Mouse (Mus musculus): ENCODE measurements around the gene Rpl26. TPM values are rescaled to one million over a fixed set of nuclear protein-coding genes. Genes with fewer than 3 reads are reported as not detected.
A peak's percentile ranks its signal among the peaks of the same experiment; 100 is the strongest.

Rpl26 gene
- polyA plus RNA-seq (2012; rRNA removed): 3,701 and 3,960 TPM in 2 replicates

DNA sequence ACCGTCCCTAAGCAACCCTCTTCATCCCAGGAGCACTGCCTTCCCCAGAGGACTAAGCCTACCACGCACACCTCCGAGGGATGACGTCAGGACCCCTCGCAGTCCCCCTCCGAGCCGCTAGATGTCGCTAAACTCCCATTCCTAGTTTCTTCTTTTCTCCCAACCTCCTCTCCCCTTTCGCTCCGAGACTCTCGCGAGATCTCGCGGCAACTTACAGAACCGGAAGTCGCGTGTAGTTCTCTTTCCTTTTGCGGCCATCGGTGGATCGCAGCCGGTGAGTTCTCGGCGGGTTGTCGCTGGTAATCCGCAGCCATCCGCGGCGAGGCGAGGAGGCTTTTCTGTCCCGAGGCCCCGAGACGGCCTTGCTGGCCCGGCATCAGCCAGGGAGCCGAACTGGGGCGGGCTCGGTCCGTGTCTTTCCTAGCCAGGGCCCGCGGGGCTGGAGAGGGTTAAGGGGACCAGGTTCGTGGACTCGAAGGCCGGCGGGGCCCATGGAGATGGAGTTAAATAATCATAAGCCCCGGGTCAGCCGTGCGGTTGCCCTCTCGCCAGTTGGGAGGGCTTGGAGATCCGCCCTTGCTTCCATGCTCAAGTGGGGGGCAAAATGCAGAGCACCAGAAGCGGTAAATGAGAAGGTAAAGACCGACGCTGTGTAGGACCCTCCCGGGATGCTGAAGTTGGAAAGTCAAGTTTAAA lies at the start of gene Rpl26:
TSS of gene Rpl26 (plus strand) at position 233 of the 696 bp plus-strand sequence.
- peak; percentile 91 for DNase-seq (ENCODE audit: low spot score)

DNA sequence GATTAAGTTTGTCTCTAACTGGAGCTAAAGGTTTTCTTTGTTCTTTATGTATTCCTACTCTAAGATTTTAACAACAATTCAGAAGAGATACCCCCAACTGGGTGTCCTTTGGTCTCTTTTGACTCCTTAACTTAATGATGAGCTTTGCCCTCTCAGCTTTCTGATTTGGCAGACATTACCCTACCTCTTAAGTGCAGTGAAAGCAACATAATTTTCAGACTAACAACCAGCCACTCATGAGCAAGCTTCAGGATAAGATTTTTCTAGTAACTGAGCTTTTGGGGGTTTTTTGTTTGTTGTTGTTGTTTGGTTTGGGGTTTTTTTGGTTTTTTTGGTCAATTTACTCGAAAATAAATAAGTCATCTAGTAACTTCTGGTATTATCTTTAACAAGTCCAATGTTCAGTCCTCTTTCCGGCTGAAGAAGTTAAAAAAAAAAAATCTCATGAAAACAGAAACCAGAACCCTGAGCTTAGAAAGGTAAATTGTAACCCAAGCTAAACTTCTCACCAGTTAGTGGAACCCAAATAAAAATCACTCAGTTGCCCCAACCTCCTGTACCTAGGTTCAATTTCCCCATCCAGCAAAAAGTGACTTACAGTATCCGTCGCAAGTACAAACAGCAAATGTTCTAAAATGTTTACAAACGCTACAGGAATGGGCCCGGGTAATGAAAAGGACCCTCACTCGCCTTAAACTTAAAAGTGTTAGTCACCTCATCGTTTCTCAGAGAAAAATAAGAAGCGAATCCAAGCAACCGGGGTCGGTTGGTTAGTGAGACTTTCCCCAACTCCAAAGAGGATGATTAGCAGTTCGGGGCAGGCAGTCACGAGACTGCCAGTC lies 49.5 kb upstream of the Rpl26 start:
- no peak for DNase-seq (ENCODE audit: low spot score)

DNA sequence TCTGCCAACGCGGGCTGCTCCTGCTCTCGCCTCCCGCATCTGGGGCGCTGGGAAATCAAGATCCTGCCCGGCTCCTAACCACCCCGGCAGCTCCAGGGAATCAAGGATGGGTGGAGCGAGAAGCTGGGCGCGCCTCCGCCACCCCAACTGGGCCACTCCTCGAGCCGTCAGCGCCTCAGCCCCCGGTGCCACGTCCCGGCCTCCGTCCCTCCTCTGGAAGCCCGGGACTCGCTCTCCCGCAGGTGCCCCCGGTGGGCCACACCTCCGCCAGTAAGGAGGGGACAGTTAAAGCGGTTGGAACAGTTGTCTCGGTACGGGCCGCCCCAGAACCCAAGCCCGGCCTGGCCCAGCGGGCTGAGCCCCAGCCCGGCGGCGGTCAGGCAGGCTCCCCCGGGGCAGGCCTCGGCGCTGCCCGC lies 48.9 kb upstream of the Rpl26 start:
- peak; percentile 84 for DNase-seq (ENCODE audit: low spot score)

DNA sequence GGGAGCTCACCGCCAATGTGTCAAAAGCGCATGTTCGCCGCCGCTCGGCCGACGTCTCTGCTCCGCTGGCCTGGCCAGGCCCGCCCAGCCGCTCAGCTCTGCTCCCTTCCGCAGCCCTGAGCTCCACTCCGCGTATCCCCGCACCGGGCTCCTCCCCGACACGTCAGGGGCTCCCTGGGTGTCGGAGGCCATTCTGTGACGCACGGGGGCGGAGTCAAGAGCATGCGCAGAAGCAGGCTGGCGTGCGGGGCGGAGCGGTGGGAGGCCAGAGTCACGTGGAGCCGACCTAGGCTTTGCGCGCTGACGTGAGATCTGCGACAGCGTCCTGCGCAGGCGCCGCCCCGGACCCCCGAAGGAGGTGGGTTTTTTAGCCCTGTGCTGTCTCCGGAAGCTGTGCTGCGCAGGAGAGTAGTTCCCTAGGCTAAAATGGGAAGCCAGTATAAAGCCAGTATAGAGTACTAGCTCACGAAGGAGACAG lies 48.4 kb upstream of the Rpl26 start:
- DNase-seq (ENCODE audit: low spot score): peak; percentile 99

DNA sequence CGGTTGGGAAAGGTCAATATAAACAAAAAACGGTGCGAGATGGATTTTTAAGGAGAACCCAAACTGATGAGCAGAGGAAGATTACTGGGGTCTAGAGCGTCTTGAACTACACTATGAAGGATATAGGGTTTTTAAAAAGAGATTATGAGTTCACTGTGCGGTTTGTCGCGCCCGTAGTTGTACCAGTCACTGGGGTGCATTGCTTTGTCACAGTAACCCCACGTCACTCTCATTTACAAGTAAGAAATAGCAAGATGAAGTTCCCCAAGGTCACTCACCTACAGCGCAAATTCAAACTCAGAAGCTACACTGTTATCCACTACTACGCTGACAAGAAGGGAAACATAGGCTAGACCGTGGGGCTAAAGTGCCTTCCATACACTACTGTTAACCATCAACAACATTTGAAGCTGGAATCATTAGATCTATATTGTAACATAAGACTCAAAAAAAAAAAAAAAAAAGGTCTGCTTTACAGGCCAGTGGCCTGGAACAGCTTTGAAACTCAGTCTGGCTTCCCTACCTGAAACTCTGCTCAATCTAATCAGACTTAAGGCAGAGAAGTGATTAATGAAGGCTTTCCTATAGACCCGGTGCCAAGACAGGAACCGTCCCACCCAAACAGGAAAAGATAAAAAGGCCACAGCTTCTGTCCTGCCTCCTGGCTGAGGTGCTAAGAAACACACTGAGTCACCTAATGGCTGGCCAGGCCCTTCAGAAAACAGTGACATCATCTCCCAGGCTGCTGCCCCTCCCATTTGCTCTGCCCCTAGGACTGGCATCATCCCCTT lies 47.6 kb upstream of the Rpl26 start:
- no peak for DNase-seq (ENCODE audit: low spot score)

DNA sequence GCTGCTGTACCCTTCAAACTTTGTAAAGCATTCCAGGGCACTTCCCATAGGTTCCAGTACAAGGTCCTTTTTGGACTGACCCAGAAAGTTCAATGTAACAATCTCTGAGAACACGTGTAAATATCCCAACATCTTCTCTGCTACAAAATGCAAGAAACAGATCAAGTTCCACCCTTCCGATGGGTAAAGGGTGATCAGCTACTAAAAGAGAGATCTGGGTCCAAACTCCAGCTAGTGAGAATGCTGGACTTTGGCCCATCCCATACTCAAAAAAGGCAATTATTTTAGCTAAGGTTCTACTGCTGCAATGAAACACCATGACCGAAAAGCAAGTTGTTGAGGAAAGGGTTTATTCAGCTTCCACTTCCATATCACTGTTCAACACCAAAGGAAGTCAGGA lies 46.8 kb upstream of the Rpl26 start:
- DNase-seq (ENCODE audit: low spot score): no peak

DNA sequence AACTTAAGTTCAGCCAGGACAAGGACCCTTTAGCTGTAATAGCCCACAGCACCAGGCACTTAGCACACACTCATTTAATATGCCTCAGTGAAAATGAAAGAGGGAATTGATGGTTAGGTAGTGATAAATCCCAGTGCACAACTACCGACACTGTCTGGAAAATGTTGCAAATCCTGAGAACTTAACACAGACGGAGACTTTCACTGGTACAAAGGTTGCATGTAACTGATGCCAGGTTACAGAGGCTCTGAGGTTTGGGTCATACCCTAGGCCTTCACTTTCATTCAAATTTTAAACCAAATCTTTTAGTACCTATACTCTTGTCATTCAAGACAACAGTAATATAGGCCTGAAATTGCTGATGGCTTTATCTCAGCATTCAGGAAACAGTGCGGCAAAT lies 44.1 kb upstream of the Rpl26 start:
- DNase-seq (ENCODE audit: low spot score): no peak

DNA sequence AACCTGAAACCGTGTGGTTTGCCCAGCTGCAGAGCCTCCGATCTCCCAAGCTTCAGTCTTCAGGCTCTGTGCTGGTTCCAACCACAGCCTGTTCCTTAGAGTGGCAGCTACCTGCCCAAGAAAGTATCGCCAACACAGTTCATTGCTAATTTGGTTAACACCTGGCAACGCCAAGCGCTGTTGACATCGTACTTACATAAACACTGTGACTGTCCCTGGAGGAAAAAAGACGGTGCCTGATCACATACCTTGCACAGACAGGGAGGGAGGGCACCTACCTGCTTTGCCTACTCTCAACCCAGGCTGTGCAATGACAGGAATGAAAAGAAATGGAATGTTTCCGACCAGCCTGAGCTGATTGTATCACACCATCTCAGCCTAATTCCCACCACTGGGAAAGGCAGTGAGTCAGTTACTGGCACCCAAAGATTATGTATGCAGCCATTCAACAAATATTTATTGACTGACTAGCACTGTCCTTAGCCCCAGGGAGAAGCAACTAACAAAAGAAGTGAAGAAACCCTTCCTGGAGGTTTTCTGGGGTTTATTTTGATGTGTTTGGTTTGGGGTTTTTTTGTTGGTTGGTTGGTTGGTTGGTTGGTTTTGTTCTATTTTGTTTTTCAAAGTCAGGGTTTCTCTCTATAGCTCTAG lies 41.3 kb upstream of the Rpl26 start:
- no peak for DNase-seq (ENCODE audit: low spot score)

DNA sequence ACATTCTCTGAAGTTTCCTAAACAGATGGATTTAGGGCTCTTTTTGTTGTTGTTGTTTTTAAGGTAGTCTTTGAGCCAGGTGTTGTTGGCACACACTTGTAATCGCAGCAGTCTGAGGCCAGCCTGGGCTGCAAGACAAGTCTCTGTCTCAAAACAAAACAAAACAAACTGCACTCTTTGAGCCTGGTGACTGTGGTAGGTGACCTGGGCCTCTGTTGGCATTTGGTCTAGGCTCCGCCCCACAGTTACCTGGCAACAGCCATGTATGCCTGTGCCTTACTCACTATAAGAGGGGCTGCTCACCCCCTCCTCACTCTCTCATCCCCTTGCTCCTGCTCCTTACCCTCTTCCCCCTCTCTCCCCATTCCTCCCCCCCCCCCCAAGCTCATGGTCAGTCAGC lies 39.1 kb upstream of the Rpl26 start:
- no peak for DNase-seq (ENCODE audit: low spot score)

DNA sequence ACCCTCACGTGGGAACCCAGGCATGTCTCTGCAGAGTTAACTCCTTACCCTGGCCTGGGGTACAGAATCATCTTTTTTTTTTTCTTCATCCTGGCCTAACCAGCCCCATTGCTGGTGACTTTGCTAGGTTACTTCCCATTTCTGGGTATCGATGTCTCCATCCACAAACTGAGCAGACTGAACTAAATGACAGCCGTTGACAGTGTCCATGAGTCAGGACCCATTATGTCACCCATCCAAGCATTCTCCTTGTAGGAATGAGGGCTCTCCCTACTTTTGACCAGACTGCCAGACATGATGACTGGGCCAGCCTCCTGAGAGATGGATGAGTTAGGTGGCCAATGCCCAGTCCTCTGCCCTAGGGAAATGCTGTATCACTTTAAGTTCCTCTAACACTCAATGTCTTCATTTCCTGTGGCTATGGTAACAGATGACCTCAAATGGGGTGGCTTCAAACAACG lies 37.7 kb upstream of the Rpl26 start:
- DNase-seq (ENCODE audit: low spot score): no peak

DNA sequence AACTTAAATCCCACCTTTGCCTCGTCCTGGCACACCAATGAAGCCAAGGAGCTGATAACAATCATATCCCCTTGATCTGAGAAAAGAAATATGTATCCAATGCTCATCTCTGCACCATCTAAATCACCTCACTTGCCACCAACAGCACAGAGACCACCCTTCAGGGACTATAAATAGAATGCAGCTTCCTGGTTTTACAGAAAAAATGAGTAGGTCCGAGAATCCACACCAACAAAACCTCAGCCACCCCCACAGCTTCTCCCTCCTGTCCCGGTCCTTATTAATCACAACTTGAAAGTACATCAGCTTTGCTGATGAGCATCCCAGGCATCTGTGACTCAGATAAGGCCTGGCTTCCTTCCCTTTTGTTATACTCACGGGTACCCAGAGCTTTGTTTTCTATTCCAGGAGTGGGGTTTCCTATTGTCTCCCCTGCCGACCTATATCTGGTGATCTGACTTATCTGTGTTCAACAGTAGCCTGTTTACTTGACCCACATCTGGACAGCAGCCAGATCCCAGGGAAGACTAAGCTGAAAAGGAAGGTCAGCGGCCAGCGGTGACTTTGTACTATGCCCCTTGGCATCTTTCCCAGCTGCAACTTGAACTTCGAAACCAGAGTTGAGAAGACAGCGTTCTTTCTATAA lies 36.7 kb upstream of the Rpl26 start:
- DNase-seq (ENCODE audit: low spot score): no peak

DNA sequence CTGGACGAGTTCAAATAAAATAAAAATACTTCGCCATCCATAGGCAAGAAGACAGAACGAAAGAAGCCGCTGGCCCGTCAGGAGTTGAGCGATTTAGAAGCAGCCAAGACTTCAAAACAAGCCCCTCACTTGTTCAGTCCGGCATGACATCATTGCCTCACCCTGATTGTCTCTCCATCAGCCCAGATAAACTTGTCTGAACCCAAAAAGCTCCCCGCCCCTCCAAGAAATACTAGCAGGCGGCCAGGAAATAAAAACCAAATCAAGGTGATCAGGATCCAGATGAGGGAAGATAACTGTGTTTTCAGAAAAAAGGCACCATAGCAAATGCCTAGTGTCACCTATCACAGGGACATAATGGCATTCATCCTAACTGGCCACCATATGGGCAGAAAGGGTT lies 30.1 kb upstream of the Rpl26 start:
- DNase-seq (ENCODE audit: low spot score): no peak

DNA sequence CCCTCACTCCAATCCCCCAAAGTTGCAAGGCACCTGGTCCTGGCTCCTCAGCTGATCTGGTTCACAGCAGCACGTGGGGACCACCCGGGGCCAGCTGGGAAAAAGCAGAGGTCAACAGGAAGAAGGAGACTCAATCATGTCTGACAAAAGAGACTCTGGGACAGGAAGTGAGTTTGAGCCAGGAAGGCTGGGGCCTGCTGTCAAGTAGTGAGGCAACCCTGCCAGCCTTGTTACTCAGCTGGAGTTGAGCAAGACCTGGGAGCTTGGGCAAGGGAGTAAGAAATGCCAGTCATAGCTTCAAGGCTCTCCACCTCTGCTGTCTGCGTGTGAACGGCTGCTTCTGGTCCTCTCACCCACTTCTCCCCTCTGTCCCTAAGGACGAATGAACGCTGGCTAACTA lies 29.6 kb upstream of the Rpl26 start, which contains the start of gene Ndel1:
TSS of gene Ndel1 (minus strand) at position 111 of the 400 bp plus-strand sequence.
- DNase-seq (ENCODE audit: low spot score): no peak

DNA sequence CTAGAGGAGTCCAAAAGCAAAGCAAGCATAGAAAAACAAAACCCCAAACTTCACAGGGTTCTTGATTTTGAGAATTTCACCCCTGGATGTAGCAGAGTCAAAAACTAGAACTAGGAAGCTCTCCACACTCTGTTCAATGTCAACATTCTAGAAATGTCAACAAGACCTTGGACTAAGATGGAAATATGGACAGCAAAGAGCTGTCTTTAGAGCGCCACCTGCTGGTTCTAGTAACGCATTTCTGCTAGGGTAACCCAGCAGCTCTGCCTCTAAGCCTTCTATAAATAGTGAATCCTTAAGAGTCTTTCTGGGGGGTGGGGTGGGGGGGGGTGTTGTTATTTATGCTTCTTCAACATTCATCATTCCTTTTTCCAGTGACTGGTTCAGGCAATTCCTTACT lies 26.5 kb upstream of the Rpl26 start:
- no peak for DNase-seq (ENCODE audit: low spot score)

DNA sequence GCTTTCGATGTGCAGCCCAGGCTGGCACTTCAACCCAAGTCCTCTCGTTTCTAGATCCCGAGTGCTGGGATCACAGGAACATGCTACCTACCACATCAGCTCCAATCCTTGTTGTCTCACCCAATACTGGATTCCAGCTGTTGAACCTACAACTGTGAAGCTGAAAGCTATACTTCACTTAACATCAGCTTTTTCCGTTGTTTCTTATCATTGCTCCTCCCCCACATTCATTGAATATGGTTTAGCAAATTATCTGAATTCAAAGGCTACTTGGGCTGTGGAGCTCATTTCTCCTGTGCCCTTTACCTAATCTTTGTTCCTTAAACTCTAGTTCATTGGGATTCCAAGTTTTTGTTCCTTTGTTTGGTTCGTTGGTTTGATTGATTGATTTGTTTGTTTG lies 22.6 kb upstream of the Rpl26 start:
- DNase-seq (ENCODE audit: low spot score): no peak

DNA sequence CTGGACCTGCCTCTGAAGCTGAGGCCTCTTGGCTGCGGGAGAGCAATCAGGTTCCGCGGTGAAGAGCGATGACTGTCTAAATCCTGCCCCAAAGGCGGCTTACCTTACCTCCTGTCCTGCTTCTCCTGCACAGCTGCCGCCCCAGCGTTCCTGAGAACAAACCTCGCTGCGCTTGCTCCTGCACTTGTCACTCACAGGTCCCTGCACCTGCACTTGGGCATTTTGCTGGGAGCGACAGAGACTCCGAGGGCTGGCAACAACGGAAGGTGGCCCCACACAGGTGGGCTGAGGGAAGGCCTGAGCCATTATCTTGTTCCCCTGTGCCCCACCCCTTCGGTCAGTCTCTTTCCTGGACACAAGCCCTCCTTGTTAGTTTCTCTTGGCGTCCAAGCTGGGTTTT lies 19.3 kb upstream of the Rpl26 start:
- DNase-seq (ENCODE audit: low spot score): no peak

DNA sequence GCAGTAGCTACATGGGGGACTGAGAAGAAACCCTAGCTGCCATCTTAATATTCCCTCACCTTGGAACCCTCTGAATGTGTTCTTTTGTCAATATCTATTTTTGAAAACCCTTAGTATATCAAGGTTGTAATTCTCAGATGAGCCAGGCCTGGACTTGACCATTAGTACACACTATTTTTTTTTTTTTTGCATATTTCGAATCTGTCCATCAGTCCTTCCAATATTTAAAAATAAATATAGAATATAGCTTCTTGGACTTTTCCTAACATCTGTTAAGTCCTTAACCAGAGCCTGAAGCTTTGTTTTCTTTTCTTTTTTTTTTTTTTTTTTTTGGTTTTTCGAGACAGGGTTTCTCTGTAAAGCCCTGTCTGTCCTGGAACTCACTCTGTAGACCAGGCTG lies 17.5 kb upstream of the Rpl26 start:
- DNase-seq (ENCODE audit: low spot score): no peak

DNA sequence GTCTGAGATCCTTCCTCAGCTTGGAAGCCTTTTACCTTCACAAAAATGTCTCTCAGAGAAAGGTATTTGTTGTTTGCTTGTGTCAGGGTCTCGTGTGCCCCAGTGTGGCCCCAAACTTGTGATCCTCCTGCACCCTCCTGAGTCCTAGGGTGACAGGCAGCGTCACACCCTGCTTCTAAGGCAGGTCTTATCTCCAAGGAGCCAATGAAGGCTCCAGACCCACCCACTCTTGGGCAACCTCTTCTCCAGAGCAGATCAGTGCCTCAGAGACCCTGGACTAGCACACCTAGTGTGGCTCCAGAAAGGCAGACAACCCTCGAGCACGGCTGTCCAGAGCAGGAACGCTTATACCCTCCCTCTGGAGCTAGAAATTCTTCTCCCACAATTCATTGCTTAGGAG lies 17.0 kb upstream of the Rpl26 start:
- DNase-seq (ENCODE audit: low spot score): no peak

DNA sequence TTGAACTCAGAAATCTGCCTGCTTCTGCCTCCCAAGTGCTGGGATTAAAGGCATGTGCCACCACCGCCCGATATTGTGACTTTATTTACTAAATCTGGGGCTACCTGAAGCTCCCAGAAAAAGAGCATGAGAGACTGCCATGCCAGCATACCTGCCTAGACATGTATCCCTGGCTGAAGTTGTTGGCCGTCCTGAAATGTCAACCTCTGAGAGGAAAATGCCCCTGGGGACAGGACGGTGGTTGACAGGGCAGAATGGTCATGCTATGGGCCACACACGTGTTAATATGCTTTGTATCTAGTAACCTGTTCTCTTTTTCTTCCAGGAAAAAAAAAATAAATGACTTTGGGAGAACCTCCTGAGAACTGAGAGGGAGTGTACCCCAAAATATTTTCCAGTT lies 15.3 kb upstream of the Rpl26 start:
- no peak for DNase-seq (ENCODE audit: low spot score)

DNA sequence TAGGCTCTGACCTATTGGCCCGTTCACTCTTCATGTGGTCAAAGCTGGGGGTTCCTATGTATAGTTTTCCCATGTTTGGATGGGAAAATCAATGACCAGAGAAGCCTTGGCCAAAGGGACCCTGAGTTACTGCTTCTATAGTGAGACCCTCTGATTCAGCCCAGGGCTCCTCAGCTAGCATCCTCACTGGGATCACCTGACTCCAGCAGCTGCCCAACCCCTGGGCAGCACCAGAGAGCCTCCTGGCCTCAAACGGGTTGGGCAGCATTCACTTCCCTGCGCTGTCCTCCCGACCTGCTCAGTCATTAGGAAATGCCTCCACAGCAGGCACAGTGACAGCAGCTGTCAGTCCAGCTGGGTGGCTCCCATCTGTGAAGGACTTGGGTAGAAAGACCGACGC lies 13.1 kb upstream of the Rpl26 start, which contains the start of gene Rnf222:
TSS of gene Rnf222 (plus strand) at position 301 of the 400 bp plus-strand sequence.
- DNase-seq (ENCODE audit: low spot score): no peak

DNA sequence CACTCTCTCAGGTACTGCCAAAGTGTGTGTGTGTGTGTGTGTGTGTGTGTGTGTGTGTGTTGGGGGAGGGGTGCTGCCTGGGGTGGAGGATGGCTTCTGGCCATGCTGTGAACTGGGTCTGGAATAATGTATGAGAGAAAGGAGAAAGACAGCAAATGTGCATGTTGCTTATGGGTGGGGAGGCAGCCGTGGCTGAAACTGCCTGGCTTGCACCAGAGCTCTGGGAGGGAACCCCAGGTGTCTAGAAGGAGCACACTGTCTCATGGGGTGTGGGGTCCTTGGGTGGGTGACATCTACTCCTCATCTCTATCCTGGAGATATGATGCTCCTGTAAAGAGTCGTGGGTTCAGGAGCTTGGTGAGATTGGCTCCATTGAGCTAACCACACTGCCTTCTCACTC lies 12.7 kb upstream of the Rpl26 start:
- no peak for DNase-seq (ENCODE audit: low spot score)
